Mouse (Mus musculus) ES-Bruce4 (cell line): ENCODE results near the gene Gm28635. TPM values are rescaled to one million over a fixed set of nuclear protein-coding genes. Genes with fewer than 3 reads are reported as not detected.

Experiments used
- H3K27ac ChIP-seq: 2 replicates; pipeline ENCODE4 v1.5.1; 2012; ENCODE audit warnings: low read length, inconsistent platforms; ENCODE audit not compliant: insufficient read depth
- H3K27me3 ChIP-seq: 2 replicates; pipeline ENCODE4 v1.6.1; 2012; ENCODE audit warnings: mild to moderate bottlenecking, low read length, inconsistent platforms; ENCODE audit not compliant: control insufficient read depth, poor library complexity, insufficient read depth, severe bottlenecking
- H3K36me3 ChIP-seq: 2 replicates; pipeline ENCODE4 v1.6.1; 2012; ENCODE audit warnings: inconsistent platforms, mild to moderate bottlenecking, low read length, moderate library complexity; ENCODE audit not compliant: control insufficient read depth, poor library complexity, insufficient read depth, severe bottlenecking
- H3K4me1 ChIP-seq: one replicate; pipeline ENCODE4 v1.8.1; 2011; ENCODE audit warnings: low read length; ENCODE audit not compliant: control insufficient read depth, insufficient read depth
- H3K4me3 ChIP-seq: 2 replicates; pipeline ENCODE4 v1.5.1; 2011; ENCODE audit warnings: low read depth, mild to moderate bottlenecking, low read length
- H3K9ac ChIP-seq: 2 replicates; pipeline ENCODE4 v1.6.1; 2012; ENCODE audit warnings: low read depth, mild to moderate bottlenecking, inconsistent platforms; ENCODE audit not compliant: poor library complexity, severe bottlenecking
- H3K9me3 ChIP-seq: replicated peaks from 2 replicates; pipeline ENCODE4 v1.6.1; 2012; ENCODE audit warnings: mild to moderate bottlenecking, low read length, inconsistent platforms; ENCODE audit not compliant: control insufficient read depth, poor library complexity, insufficient read depth, severe bottlenecking
- CTCF ChIP-seq: IDR thresholded peaks from one replicate; pipeline ENCODE4 v1.8.1; 2011; ENCODE audit warnings: low read depth, low read length
- EP300 ChIP-seq: IDR thresholded peaks from 2 replicates; pipeline ENCODE4 v1.6.1; 2011; ENCODE audit warnings: low read depth, low read length; ENCODE audit not compliant: insufficient read depth
- POLR2A ChIP-seq: IDR thresholded peaks from one replicate; pipeline ENCODE4 v1.8.1; 2011; ENCODE audit warnings: low read length; ENCODE audit not compliant: insufficient read depth
- polyA plus RNA-seq: library from polyadenylated mRNA; stranded (reverse); fragments of >200 nt; gene quantifications from 2 replicates; pipeline ENCODE4 v1.2.4, GENCODE M21; 2011; ENCODE audit warnings: low read depth; ENCODE audit not compliant: missing spikeins, insufficient read depth, insufficient read length

Gene Gm28635
- polyA plus RNA-seq, 1 experiment = not detected

DNA sequence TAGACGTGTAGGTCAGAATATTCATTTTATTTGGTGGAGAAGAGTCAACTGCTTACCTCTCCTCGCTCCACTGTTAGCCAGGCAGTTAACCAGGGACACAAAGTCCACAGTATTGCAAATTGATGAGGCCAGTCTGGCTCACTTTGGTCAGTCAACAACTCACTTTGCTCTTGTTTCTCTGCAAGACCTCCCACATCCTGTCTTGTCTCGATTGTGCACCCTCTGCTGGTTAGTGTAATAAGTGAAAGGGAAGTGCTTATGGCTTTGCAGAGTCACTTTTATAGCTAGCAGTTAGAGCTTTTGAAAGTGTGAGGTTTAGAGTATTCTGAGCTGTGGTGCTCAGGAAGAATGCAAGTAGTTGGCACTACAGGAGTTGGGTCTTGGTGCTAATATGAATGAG is 17.6 kb downstream of the Gm28635 start:
- Histone ChIP-seq H3K4me1 (no peaks in the 10 kb centered on the region), H3K9ac (no peak overlapping the region), H3K36me3 (no peaks in the 10 kb centered on the region)

GRCm38 (mm10) chr2:84658806-84659205 is 19.0 kb downstream of the Gm28635 start, which contains the start of gene Btbd18:
TSS of gene Btbd18 (plus strand) at chr2:84659079.
- H3K4me3 ChIP-seq = no peak within 1 kb of the TSS
- H3K4me1 ChIP-seq = no peaks in the 10 kb centered on the region
- H3K9me3 ChIP-seq = no peaks in the 10 kb centered on the region
- H3K27ac ChIP-seq = no peak within 1 kb of the TSS
- H3K9ac ChIP-seq = no peak within 1 kb of the TSS
- TF ChIP-seq EP300 (no peak), CTCF (no peak), POLR2A (no peak)
- H3K27me3 ChIP-seq = no peaks in the 10 kb centered on the region
- H3K36me3 ChIP-seq = no peaks in the 10 kb centered on the region

More for the DNA sequence above, 17.6 kb downstream of the Gm28635 start:
- Histone ChIP-seq H3K9me3 (no peaks in the 10 kb centered on the region), H3K27ac (no peak overlapping the region), H3K27me3 (no peaks in the 10 kb centered on the region), H3K4me3 (no peak overlapping the region)
- TF ChIP-seq CTCF (peak; percentile 10), EP300 (no peak)

DNA sequence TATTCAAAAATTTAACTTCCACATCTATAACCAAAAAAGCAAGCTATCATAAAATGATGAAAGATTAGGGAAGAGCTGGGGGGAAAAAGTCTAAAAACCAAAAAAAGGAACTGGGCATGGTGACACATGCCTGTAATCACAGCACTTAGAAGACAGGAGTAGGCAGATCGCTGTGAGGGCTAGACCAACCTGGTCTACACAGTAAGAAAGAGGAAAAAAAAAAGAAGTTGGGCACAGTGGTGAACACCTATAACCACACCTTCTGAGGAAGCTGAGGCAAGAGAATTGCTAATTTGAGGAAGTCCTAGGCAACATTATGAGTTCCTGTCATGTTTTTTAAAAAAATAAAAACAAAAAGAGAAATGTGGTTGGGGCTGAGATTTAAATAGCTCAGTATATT is 22.0 kb downstream of the Gm28635 start:
- H3K9ac ChIP-seq = no peak overlapping the region
- no peaks in the 10 kb centered on the region for H3K27me3 ChIP-seq
- H3K4me1 ChIP-seq = no peaks in the 10 kb centered on the region
- H3K4me3 ChIP-seq = no peak overlapping the region
- no peaks in the 10 kb centered on the region for H3K9me3 ChIP-seq
- no peaks in the 10 kb centered on the region for H3K36me3 ChIP-seq
- TF ChIP-seq EP300 (no peak), CTCF (no peak), POLR2A (no peak)
- no peak overlapping the region for H3K27ac ChIP-seq

DNA sequence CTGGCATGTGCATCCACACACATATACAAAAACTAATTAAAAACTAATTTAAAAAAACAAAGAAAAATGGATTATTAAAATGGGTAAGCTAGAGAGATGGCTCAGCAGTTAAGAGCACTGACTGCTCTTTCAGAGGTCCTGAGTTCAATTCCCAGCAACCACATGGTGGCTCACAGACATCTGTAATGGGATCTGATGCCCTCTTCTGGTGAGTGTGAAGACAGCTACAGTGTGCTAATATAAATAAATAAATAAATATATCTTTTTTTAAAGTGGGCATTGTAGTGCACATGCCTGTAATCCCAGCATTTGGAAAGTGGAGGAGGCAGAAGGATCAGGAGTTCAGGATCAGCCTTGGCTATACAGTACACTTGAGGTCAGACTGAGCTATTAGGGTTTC is 24.5 kb downstream of the Gm28635 start:
- no peak overlapping the region for H3K9ac ChIP-seq
- H3K4me1 ChIP-seq = no peaks in the 10 kb centered on the region
- no peaks in the 10 kb centered on the region for H3K36me3 ChIP-seq
- H3K27me3 ChIP-seq = no peaks in the 10 kb centered on the region
- H3K27ac ChIP-seq = no peak overlapping the region
- TF ChIP-seq EP300 (no peak), CTCF (no peak), POLR2A (no peak)
- H3K4me3 ChIP-seq = no peak overlapping the region
- no peaks in the 10 kb centered on the region for H3K9me3 ChIP-seq

DNA sequence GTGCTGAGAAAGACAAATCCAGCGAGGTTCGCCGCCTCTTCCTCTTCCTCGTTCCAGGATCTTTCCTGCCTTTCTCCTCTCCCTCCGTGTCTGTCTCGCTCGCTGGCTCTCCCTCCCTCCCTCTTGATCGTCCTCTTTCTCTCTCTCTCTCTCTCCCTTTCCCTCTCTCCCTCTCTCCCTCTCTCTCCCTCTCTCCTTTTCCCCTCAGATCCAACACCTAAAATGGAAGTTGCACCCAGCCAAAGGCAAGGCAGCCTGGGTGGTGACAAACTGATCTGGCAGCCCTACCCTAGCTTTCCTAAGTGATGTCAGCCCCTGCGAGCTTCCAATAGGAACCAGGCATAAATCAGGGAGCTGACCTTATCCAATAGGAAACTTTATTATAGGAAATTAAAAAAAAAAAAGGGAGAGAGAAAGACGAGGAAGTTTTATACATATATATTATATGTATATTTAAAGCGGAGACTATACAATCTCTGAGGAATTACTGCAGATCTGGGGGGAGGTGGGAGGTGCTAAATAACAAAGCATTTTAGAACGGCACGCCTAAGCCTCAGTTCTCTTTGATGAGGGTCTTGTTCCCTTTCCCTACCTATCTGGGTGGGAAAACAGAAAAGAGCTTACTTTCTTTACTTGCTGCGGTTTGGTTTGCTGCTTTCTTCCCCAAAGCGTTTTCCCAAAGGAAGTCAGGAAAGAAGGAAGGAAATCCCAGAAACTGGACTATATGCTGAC is 27.2 kb downstream of the Gm28635 start, which contains the start of gene Ctnnd1:
Gene Ctnnd1 (minus strand): TSS at position 302 of the 732 bp plus-strand sequence.
- H3K27ac ChIP-seq = peak within 1 kb of the TSS; percentile 79
- no peaks in the 10 kb centered on the region; the same call in 1 of the 2 replicates for H3K9me3 ChIP-seq
- TF ChIP-seq EP300 (no peak), POLR2A (peak; percentile 88)
- H3K27me3 ChIP-seq = no peaks in the 10 kb centered on the region
- H3K4me3 ChIP-seq = peak within 1 kb of the TSS; percentile 97
- no peaks in the 10 kb centered on the region for H3K36me3 ChIP-seq
- H3K9ac ChIP-seq = peak within 1 kb of the TSS; percentile 60
- H3K4me1 ChIP-seq = no peaks in the 10 kb centered on the region

GRCm38 (mm10) chr2:84649674-84650073 is 28.2 kb downstream of the Gm28635 start:
- H3K27me3 ChIP-seq = no peaks in the 10 kb centered on the region
- H3K9me3 ChIP-seq = no peaks in the 10 kb centered on the region; the same call in 1 of the 2 replicates
- H3K36me3 ChIP-seq = no peaks in the 10 kb centered on the region
- no peaks in the 10 kb centered on the region for H3K4me1 ChIP-seq
- TF ChIP-seq EP300 (no peak), CTCF (no peak), POLR2A (no peak)
- H3K9ac ChIP-seq = peak overlapping the region; percentile 60
- peak overlapping the region; percentile 75; the same call in 1 of the 2 replicates for H3K27ac ChIP-seq
- H3K4me3 ChIP-seq = peak overlapping the region; percentile 97
